Mouse (Mus musculus): ENCODE results near the gene Kiss1r. TPM values are rescaled to one million over a fixed set of nuclear protein-coding genes. Genes with fewer than 3 reads are reported as not detected.

Kiss1r gene
- 0.47 TPM for total RNA-seq (2023)

DNA sequence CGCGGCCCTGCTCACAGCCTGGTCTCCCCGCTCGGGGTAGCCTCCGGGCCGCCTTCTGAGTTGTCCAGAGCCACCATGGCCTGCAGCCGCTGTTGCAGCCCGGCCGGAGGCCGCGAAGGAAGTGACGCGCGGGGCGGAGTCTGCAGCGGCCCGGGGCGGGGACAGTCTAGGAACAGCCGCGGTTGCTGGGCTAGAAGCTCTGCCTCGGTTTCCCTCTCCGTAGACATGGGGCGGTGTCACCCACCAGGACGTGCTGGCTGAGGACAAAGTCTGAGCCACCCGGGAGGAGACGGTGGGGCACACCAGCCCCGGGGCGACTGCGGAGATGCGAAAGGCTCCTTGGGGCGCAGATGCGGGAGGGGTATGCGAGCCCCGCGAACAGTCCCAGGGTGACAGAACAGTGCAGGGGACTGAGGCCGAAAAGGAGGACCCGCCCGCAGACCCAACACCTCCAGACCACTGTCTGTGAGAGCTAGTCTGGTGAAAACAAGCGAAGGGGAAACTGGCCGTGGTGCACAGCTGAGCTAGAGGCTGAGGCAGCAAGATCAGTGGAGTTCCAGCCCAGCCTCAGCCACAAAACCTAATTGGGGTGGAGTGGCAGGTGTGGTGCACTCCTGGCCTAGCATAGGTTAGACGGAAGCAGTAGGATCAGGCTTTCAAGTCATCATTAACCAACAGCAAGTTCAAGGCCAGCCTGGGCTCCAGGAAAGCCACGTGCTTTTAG, at the start of gene Kiss1r:
Gene Kiss1r, plus strand, starts transcription at position 164 of the 724 bp plus-strand sequence.

DNA sequence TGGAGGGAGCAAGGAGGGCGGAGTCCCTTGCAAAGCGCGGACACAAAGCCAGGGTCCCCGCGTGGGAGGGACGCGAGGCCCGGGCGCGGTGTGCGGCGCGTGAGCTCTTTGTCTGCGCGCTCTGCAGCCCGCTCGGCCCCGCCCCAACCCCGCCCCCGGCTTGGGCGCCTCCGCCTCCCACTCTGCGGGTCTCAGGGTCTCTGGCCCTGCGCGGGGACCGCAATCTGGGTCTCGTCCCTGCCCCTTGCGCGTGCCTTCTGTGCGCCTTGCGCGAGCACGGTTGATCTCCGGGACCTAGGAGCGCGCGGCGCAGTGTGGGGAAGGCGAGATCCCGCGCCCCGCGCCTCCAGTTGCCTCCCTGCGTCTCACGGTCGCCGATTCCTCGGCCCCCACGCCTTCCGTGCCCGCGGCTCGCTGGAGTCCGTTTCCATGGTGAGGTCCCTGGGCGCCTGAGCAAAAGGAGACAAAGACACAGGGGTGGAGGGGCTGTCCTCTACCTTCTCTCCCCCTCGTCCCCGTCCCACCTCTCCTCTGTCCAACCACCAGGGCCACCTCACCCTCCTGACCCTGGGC, 42.4 kb upstream of the Kiss1r start, which contains the start of the genes Prtn3 and Plppr3:
Gene Prtn3, plus strand, starts transcription at position 187 of the 573 bp plus-strand sequence.
Gene Plppr3, minus strand, starts transcription at position 345 of the 573 bp plus-strand sequence.

DNA sequence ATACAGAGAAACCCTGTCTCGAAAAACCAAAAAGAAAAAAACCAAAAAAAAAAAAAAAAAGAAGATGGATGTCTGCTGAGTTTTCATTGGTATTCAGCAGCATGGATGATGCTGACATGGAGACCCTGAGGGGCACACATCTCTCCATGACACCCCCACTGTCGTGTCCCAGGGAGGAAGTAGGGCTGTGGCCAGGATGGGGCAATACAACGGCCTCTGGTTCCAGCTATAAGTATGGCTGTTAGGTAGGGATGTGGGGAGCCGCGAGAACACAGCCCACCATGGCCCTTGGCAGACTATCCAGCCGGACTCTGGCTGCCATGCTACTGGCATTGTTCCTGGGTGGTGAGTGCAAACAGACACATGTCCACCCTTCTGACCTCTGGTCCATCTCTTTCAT, 30.7 kb upstream of the Kiss1r start, which contains the start of gene Elane:
Gene Elane, plus strand, starts transcription at position 194 of the 400 bp plus-strand sequence.

DNA sequence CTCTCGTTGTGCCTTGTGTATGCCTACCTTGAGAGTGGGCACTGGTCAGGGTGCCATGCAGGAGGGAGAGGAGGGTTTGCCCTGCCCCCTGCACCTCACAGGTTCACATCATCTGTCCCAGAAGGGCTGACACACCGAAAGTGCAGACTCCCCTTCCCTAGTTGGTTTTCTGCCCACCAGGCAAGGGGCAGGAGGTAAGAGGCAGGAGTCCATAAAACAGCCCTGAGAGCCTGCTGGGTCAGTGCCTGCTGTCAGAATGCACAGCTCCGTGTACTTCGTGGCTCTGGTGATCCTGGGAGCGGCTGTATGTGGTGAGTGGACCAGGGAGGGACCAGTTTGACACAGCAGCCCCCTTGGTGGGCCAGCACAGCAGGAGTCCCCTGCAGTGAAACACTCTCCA, 26.1 kb upstream of the Kiss1r start, which contains the start of gene Cfd:
Gene Cfd, plus strand, starts transcription at position 184 of the 400 bp plus-strand sequence.

DNA sequence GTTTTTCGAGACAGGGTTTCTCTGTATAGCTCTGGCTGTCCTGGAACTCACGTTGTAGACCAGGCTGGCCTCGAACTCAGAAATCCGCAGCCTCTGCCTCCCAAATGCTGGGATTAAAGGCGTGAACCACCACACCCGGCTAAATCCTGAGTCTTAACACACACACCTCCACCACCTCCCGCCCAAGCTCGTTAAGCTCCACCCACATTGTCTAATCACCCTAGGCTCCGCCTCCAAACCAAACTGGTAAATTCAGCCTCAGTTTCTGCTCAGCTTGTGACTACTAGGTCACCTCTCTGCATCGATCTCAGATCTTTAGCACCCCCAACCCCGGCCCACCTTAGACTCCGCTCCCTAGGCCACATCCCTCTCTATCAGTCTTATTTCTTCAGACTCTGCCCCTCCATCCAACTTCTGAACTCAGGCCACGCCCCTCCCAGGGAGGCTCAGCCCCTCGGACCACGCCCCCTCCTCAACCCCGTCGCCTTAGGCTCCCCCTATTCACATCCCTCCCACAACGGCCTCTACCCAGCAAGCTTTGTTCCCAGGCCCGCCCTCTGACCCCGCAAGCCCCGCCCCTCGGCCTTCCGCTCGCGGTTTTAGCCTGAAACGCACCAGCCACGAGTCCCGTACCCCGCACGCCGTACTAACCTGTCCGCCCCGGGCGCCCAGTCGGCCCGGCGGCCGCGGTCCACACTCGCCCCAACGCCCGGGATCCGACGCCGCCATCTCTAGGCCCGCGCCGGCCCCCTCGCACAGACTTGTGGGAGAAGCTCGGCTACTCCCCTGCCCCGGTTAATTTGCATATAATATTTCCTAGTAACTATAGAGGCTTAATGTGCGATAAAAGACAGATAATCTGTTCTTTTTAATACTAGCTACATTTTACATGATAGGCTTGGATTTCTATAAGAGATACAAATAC, 8.3 kb upstream of the Kiss1r start, which contains the start of gene Med16:
Gene Med16, minus strand, starts transcription at position 757 of the 925 bp plus-strand sequence.

DNA sequence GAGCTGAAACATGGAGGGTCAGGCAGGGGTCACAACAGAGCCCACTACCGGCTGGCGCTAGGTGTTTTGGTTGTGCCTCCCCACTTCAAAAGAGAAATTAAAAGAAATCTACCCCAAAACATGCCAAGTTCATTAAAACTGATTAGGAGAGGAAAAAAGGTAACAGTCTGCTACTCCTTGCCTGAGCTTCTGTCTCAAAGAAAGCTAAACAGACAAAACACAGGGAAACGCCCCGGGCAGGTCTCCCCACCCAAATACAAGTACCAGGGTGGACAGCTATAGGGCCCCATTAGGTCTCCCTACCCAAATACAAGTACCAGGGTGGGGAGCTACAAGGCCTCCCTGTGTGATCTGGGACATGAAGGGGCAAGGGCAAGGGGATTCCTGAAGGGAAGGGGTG, 6.2 kb upstream of the Kiss1r start, which contains the start of gene Gm26602:
Gene Gm26602, plus strand, starts transcription at position 301 of the 400 bp plus-strand sequence.

DNA sequence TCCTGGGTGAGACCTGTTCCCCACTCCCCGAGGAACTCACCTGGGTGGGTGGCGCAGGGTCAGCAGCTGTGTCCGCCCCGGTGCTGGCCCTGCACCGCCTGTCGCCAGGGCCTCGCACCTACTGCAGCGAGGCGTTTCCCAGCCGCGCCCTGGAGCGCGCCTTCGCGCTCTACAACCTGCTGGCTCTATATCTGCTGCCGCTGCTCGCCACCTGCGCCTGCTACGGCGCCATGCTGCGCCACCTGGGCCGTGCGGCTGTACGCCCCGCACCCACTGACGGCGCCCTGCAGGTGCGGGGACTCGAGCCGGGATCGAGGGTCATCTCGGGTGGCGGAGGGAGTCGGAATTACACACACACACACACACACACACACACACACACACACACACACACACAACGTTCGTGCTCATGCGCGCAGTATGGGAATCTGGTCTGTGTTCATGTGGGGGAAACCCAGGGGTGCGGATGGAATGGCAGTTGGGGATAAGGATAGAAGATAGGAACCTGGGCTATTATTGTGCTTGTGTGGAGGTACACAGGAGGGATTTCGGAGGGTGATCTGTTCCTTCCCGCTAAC, 4.3 kb downstream of the Kiss1r start, which contains the start of gene R3hdm4:
Gene R3hdm4, minus strand, starts transcription at position 251 of the 578 bp plus-strand sequence.

DNA sequence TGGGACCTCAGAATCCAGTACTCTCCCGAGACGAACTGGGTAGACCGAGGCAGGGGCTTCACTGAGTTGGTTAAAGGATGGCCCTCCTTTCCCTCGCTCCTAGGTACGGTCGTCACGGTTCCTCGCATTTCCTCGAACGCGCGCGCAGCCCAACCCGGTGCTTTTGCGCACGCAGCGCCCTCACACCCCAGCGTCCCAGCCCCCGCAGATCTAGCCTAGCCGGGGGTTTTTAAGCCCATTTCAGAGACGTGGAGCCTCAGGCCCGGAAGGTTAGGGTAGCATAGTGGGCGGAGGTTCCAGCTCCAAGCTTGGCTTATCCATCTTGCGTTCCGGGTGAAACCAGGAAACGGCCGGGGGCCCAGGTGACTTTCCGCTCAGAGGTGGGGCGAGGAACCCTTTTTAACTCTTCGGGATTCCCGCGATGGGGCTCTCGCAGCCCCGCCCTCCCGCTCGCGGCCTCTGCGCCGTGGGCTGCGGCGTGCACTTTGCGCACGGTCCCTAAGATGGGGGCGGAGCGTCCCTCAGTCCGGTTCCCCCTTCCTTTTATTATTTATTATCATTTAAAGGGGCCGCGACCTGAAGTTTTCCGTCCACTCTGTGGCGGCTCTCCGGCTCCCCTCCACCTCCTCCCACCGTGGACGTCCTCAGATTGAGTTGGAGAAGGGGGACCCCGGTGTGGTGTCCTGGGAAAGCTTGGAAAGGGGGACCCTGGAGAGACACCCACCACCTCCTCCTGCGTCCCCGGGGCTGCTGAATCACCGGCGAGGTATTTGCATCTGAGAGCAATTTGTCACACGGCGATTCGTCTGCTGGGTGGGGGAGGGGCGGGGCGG, 9.9 kb downstream of the Kiss1r start, which contains the start of gene Arid3a:
Gene Arid3a, plus strand, starts transcription at position 553 of the 833 bp plus-strand sequence.

DNA sequence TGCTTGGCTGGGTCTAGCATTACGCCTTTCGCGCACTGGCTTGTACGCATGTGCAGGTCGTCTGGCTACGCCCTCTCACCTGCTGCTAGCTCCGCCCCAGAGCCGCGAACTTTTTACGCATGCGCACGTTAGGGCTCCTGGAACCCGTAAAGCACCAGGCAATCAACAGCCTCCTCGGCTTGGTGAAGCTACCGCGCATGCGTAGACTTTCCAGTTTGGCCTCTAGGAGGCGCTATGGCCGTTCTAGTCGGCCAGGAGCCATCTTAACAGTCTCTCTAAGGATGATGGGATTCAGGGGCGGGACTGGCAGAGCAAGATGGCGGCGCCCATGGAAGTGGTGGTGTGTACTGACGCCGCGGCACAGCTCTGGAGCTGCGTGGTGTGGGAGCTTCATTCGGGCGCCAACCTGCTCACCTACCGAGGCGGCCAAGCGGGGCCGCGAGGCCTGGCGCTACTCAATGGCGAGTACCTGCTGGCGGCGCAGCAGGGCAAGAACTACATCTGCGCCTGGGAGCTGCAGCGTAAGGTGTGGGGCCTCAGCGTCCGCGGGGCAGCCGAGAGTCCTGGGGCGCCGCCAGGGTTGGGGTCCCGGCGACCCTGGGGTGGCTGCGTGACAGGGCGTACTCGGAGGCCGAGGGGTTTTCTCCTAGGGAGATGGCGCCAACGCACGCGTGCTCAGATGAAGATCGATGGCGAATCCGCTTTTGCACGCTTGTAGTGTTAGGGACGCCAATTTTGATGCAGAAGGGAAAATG, 43.3 kb downstream of the Kiss1r start, which contains the start of gene Wdr18:
Gene Wdr18, plus strand, starts transcription at position 306 of the 755 bp plus-strand sequence.

DNA sequence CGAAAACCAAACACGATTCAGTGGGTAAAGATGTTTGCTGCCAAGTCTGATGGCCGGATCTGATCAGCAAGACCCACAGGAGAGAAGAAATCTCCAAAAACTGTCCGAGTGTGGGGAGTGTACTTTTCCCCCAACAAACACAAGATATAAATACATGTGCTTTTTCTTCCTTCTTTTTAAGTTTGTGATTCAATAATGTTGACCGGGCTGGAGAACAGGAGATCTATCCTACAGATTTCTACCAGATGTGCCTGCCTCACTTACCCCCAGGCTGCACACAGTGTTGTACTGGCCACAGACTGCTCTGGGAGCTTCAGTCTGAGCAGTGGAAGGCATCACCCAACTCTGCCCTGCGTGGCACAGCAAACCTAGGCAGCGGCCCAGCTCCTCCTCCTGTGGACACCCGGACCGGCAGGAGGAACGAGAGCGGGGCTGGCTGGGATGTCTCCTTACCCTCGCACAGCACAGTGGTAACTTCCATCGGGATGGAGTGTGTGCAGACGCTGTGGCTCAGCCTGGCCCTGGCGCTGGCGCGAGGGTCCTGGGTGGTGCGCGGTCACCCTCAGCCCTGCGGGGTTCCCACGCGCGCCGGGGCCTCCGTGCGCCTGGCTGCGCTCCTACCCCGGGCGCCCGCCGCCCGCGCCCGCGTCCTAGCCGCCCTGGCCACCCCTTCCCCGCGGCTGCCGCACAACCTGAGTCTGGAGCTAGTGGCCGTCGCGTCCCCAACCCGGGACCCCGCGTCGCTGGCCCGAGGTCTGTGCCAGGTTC, 53.8 kb downstream of the Kiss1r start, which contains the start of gene Grin3b:
Gene Grin3b, plus strand, starts transcription at position 301 of the 768 bp plus-strand sequence.

Other genes starting within 250 kb of the Kiss1r start
- 18.3 TPM for gene Tpgs1, start 247.6 kb upstream of the Kiss1r start, total RNA-seq (2023)
- gene Cdc34, start 234.8 kb upstream of the Kiss1r start, total RNA-seq (2023) = 81.6 TPM
- 2.1 TPM for gene Gzmm, start 228.0 kb upstream of the Kiss1r start, total RNA-seq (2023)
- gene Bsg, start 212.5 kb upstream of the Kiss1r start, total RNA-seq (2023) = 88.4 TPM
- gene Hcn2, start 200.3 kb upstream of the Kiss1r start, total RNA-seq (2023) = not detected
- 48.0 TPM for gene Polrmt, start 170.4 kb upstream of the Kiss1r start, total RNA-seq (2023)
- gene Fgf22, start 161.9 kb upstream of the Kiss1r start, total RNA-seq (2023) = not detected
- gene Rnf126, start 150.0 kb upstream of the Kiss1r start, total RNA-seq (2023) = 58.0 TPM
- not detected for gene Fstl3, start 139.7 kb upstream of the Kiss1r start, total RNA-seq (2023)
- not detected for gene Prss57, start 126.0 kb upstream of the Kiss1r start, total RNA-seq (2023)
- 2.8 TPM for gene Palm, start 123.4 kb upstream of the Kiss1r start, total RNA-seq (2023)
- gene Misp, start 96.0 kb upstream of the Kiss1r start, total RNA-seq (2023) = not detected
- gene Ptbp1, start 62.5 kb upstream of the Kiss1r start, total RNA-seq (2023) = 788 TPM
- gene Prtn3, start 42.5 kb upstream of the Kiss1r start, total RNA-seq (2023) = not detected
- 2.3 TPM for gene Plppr3, start 42.3 kb upstream of the Kiss1r start, total RNA-seq (2023)
- gene Elane, start 30.7 kb upstream of the Kiss1r start, total RNA-seq (2023) = not detected
- not detected for gene Cfd, start 26.1 kb upstream of the Kiss1r start, total RNA-seq (2023)
- 74.1 TPM for gene Med16, start 8.0 kb upstream of the Kiss1r start, total RNA-seq (2023)
- gene Gm26602, start 6.1 kb upstream of the Kiss1r start, total RNA-seq (2023) = not detected
- gene R3hdm4, start 4.2 kb downstream of the Kiss1r start, total RNA-seq (2023) = 96.5 TPM
- 7.9 TPM for gene Arid3a, start 10.1 kb downstream of the Kiss1r start, total RNA-seq (2023)
- 61.8 TPM for gene Wdr18, start 43.2 kb downstream of the Kiss1r start, total RNA-seq (2023)
- 0.18 TPM for gene Grin3b, start 53.7 kb downstream of the Kiss1r start, total RNA-seq (2023)
- 154 TPM for gene Tmem259, start 67.4 kb downstream of the Kiss1r start, total RNA-seq (2023)
- 387 TPM for gene Cnn2, start 71.6 kb downstream of the Kiss1r start, total RNA-seq (2023)
- 68.3 TPM for gene Abca7, start 79.5 kb downstream of the Kiss1r start, total RNA-seq (2023)
- gene Arhgap45, start 99.7 kb downstream of the Kiss1r start, total RNA-seq (2023) = 890 TPM
- 50.1 TPM for gene Polr2e, start 122.8 kb downstream of the Kiss1r start, total RNA-seq (2023)
- gene Gpx4, start 130.2 kb downstream of the Kiss1r start, total RNA-seq (2023) = 134 TPM
- 115 TPM for gene Sbno2, start 188.6 kb downstream of the Kiss1r start, total RNA-seq (2023)
- gene Stk11, start 198.8 kb downstream of the Kiss1r start, total RNA-seq (2023) = 140 TPM
- gene Atp5d, start 221.7 kb downstream of the Kiss1r start, total RNA-seq (2023) = 152 TPM
- 51.8 TPM for gene Cbarp, start 223.9 kb downstream of the Kiss1r start, total RNA-seq (2023)
- gene Midn, start 231.3 kb downstream of the Kiss1r start, total RNA-seq (2023) = 88.1 TPM
- 229 TPM for gene Cirbp, start 249.0 kb downstream of the Kiss1r start, total RNA-seq (2023)

Data from CD4-positive naive resting alpha-beta T cell, adult 76 days (primary cell).